ENCODE assay signal across 9 mouse cellular contexts in genomic region chr13:107325707-107326495, GRCm38 (mm10).
DNase-seq lines count a peak whose midpoint lies in the region; ATAC-seq lines count a peak whose summit lies in the region.
"Had no signal": no experiment of that assay in that cellular context is flagged by ENCODE, and none has a peak within 500 bp of the region (broad histone marks: within the 10 kb centered on the region; RNA-seq: fewer than 3 reads in every experiment).

No protein-coding gene starts in this region.

- no peaks in the 10 kb centered on the region for H3K27me3 ChIP-seq in liver, embryonic 12.5 days (replicated peaks)
- no peaks in the 10 kb centered on the region for H3K27me3 ChIP-seq in neural tube, embryonic 13.5 days
- H3K27me3 ChIP-seq: embryonic facial prominence, embryonic 15.5 days had no signal

- ATAC-seq in liver, embryonic 12.5 days: no peak
- peak; percentile 77 for ATAC-seq in neural tube, embryonic 13.5 days (ENCODE audit: low read depth)

- intact Hi-C loops in heart, postnatal 25 days (cut with DNase I): loop anchor here (2.0 to 5.0 kb wide), 2 partner anchors 716 to 827 kb away; partner anchors contain the start of gene Smim15

- H3K4me2 ChIP-seq in liver, embryonic 12.5 days: no peak overlapping the region
- no peak overlapping the region for H3K4me2 ChIP-seq in neural tube, embryonic 13.5 days
- H3K4me2 ChIP-seq: embryonic facial prominence, embryonic 15.5 days had no signal

- no peak overlapping the region for H3K27ac ChIP-seq in liver, embryonic 12.5 days
- H3K27ac ChIP-seq in neural tube, embryonic 13.5 days (replicated peaks): no peak overlapping the region
- H3K27ac ChIP-seq: embryonic facial prominence, embryonic 15.5 days had no signal

- H3K4me1 ChIP-seq in liver, embryonic 12.5 days: no peaks in the 10 kb centered on the region
- no peaks in the 10 kb centered on the region for H3K4me1 ChIP-seq in neural tube, embryonic 13.5 days (replicated peaks)
- H3K4me1 ChIP-seq: embryonic facial prominence, embryonic 15.5 days had no signal

- no peaks in the 10 kb centered on the region for H3K9me3 ChIP-seq in liver, embryonic 12.5 days (replicated peaks)
- H3K9me3 ChIP-seq in neural tube, embryonic 13.5 days: no peaks in the 10 kb centered on the region
- H3K9me3 ChIP-seq: embryonic facial prominence, embryonic 15.5 days had no signal

- no peak overlapping the region for H3K9ac ChIP-seq in liver, embryonic 12.5 days
- H3K9ac ChIP-seq in neural tube, embryonic 13.5 days: no peak overlapping the region
- H3K9ac ChIP-seq: embryonic facial prominence, embryonic 15.5 days had no signal

- 39% methylated on average over 3 of the region's 3 CpGs for WGBS in liver, embryonic 12.5 days (ENCODE audit: insufficient replicate concordance)
- WGBS in neural tube, embryonic 13.5 days: 70% methylated on average over 3 of the region's 3 CpGs

- DNase-seq in liver: peak; percentile 19
- DNase-seq in adrenal gland, adult 8-10 months: peak; percentile 28
- peak; percentile 52 for DNase-seq in embryo, embryonic 9.5 days (ENCODE audit: extremely low spot score)
- peak; percentile 10 for DNase-seq in heart, postnatal 25 days (ENCODE audit: low spot score)
- DNase-seq in left cerebral cortex, adult 18-20 months (ENCODE audit: low spot score in 2 of 2): peak; percentile 68 to 73
- DNase-seq in thymus, postnatal 4 days: peak; percentile 77

- H3K36me3 ChIP-seq in liver, embryonic 12.5 days: no peaks in the 10 kb centered on the region
- H3K36me3 ChIP-seq in neural tube, embryonic 13.5 days: no peaks in the 10 kb centered on the region
- H3K36me3 ChIP-seq: embryonic facial prominence, embryonic 15.5 days had no signal

- no peak overlapping the region for H3K4me3 ChIP-seq in liver, embryonic 12.5 days
- no peak overlapping the region for H3K4me3 ChIP-seq in neural tube, embryonic 13.5 days
- H3K4me3 ChIP-seq: embryonic facial prominence, embryonic 15.5 days had no signal

Comparison
In these comparisons a context has a peak if more than half of its experiments do, and no peak if none do; other contexts are left out.
1. DNase-seq: peak in every context shown above with its lines; median percentile 77 in thymus, postnatal 4 days; 70 in left cerebral cortex, adult 18-20 months; 52 in embryo, embryonic 9.5 days; 28 in adrenal gland, adult 8-10 months; 19 in liver; 10 in heart, postnatal 25 days.